Mouse (Mus musculus) forebrain, embryonic 10.5 days (tissue): ENCODE results near the gene Hnf1b. TPM values are rescaled to one million over a fixed set of nuclear protein-coding genes. Genes with fewer than 3 reads are reported as not detected.

Experiments
- DNase-seq: peaks from one replicate; pipeline ENCODE4 v3.0.0-alpha.2; 2017; ENCODE audit warnings: low spot score; ENCODE audit errors: extremely low spot score
- H3K27ac ChIP-seq: fragments of 300-500 bp; sonication (generic); 2 replicates; pipeline ENCODE4 v1.5.1; 2016; ENCODE audit warnings: mild to moderate bottlenecking
- H3K27me3 ChIP-seq: fragments of 300-500 bp; sonication (generic); 2 replicates; pipeline ENCODE4 v1.6.1; 2016; ENCODE audit warnings: mild to moderate bottlenecking; ENCODE audit not compliant: poor library complexity, severe bottlenecking
- H3K36me3 ChIP-seq: fragments of 300-500 bp; sonication (generic); replicated peaks from 2 replicates; pipeline ENCODE4 v1.6.1; 2016; ENCODE audit warnings: mild to moderate bottlenecking, moderate library complexity
- H3K4me1 ChIP-seq: fragments of 300-500 bp; sonication (generic); 2 replicates; pipeline ENCODE4 v1.6.1; 2016
- H3K4me3 ChIP-seq: fragments of 300-500 bp; sonication (generic); 2 replicates; pipeline ENCODE4 v1.5.1; 2016; ENCODE audit warnings: mild to moderate bottlenecking, moderate library complexity
- H3K9me3 ChIP-seq: fragments of 300-500 bp; sonication (generic); 2 replicates; pipeline ENCODE4 v1.6.1; 2016; ENCODE audit warnings: mild to moderate bottlenecking, moderate library complexity
- WGBS: fragments of 180-500 bp; shearing (Covaris S2); methylation state at CpG from one replicate; pipeline ENCODE4 v1.1.7; 2016; 5-methylcytosine and 5-hydroxymethylcytosine counted together
- polyA plus RNA-seq: library from polyadenylated mRNA; unstranded; fragments of >200 nt; fragmentation: Nextera tagmentation; extraction: Ambion mirVana; gene quantifications from 2 replicates; pipeline ENCODE4 v1.2.1, GENCODE M21; 2016

Hnf1b gene
- polyA plus RNA-seq, 1 experiment from 2014 or later, result not detected

DNA sequence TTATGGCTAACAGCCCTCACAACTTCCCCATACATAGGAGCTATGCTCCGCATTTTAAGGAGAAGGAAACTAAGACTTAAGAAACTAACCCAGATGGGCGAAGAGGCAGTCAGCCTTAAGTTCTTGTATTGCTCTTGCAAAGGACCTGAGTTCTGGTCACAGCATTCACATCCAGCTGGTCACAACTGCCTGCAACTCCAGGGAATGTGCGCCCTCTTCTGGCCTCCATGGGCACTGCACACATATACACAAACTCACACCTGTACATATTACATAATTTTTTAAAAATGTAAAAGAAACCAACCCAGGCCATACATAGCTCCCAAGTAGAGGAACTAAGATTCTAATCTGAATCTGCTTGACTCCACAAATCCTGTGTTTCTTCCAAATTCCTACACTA, 77.2 kb downstream of the Hnf1b start:
- DNase-seq, result no peak
- Histone ChIP-seq H3K36me3 (no peaks in the 10 kb centered on the region), H3K4me1 (peaks cover 4% of the 10 kb centered on the region; the same call in 1 of the 2 replicates), H3K27ac (no peak overlapping the region), H3K9me3 (no peaks in the 10 kb centered on the region), H3K4me3 (no peak overlapping the region), H3K27me3 (no peaks in the 10 kb centered on the region)
- 49% methylated on average over 3 of the region's 3 CpGs for WGBS

DNA sequence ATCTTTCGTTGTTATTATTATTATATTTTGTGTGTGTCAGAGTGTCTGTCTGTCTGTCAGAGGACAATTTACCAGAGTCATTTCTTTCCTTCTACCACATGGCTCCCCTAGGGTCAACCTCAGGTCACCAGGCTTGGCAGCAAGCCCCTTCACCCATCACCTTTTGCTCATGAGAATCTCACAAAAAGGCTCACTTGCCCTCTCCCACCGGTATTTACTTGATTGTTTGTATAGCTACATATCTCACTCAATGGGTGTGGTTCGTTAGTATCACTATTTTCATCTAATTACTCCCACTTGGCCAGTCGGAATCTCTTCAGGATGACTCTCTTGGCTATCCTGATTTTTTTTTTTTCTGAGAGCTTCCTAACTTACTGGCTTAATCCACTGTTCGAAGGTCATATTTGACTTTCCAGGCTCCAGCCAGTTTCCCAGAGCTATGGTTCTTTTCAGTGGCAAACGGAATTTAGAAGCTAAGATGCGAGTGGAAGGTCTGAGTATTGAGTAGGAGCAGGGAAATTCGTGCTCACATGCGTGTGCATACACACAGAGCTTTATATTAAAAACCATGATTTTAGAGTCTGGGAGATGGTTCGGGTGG, 82.7 kb downstream of the Hnf1b start:
- H3K36me3 ChIP-seq, result no peaks in the 10 kb centered on the region
- no peaks in the 10 kb centered on the region for H3K27me3 ChIP-seq
- H3K4me1 ChIP-seq, result no peaks in the 10 kb centered on the region
- no peaks in the 10 kb centered on the region for H3K9me3 ChIP-seq
- no peak overlapping the region for H3K4me3 ChIP-seq
- WGBS, result 82% methylated on average over 10 of the region's 10 CpGs
- H3K27ac ChIP-seq, result no peak overlapping the region
- DNase-seq, result no peak

DNA sequence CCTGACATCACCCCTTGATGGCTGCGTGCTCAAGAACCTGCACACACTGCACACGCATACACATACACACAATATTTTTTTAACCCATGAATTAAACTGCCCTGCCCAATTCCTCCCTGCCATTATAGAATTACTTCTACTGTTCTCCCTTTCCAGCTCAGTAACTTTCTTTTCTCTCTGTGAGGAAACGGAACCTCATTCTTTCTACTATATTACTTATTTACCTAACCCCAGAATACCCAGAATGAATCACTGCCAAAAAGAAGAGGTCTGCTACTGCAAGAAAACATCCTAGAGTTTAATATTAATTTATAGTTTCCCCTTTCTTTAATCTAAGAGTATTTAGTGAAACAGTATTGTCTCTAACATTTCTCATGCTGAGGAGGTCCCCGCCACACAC, 83.5 kb downstream of the Hnf1b start:
- Histone ChIP-seq H3K27me3 (no peaks in the 10 kb centered on the region), H3K27ac (no peak overlapping the region), H3K9me3 (no peaks in the 10 kb centered on the region), H3K4me1 (no peaks in the 10 kb centered on the region), H3K4me3 (no peak overlapping the region), H3K36me3 (no peaks in the 10 kb centered on the region)
- no peak for DNase-seq
- WGBS, result 92% methylated on average over 4 of the region's 4 CpGs

DNA sequence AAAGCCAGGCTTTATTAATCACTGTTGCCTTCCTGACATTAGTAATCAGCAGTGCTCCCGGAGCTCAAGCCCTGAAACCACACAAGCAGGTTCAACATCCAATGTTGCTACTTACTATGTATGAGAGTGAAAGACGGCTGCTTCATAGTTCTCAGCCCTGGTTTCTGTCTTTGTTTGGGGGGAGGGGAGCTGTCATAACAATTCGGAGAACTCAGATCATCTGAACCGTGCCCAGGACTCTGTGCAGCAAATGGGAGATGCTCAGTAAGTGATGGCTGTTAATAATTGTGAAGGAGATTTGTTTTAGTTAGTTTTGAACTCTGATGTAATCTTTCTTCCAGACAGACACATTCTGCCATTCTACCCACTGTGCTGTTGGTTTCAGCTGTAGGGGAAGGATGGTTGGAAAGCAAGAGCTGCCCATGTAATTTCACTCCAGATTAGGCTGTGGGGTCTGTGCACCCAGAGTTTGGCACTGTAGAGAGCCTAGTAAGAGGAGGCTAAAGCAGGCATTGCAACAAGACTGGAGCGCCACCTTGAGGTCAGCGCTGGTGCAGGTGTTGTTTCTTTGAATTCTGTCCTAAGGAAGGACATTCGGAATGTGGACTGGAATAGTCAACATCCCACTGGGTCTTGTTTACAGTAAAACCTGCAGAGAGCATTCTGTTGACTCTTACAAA, 86.3 kb downstream of the Hnf1b start:
- H3K36me3 ChIP-seq, result no peaks in the 10 kb centered on the region
- 29% methylated on average over 7 of the region's 7 CpGs for WGBS
- no peaks in the 10 kb centered on the region for H3K9me3 ChIP-seq
- no peaks in the 10 kb centered on the region for H3K27me3 ChIP-seq
- peak; percentile 72 for DNase-seq
- H3K4me1 ChIP-seq, result no peaks in the 10 kb centered on the region
- H3K4me3 ChIP-seq, result no peak overlapping the region
- no peak overlapping the region for H3K27ac ChIP-seq

DNA sequence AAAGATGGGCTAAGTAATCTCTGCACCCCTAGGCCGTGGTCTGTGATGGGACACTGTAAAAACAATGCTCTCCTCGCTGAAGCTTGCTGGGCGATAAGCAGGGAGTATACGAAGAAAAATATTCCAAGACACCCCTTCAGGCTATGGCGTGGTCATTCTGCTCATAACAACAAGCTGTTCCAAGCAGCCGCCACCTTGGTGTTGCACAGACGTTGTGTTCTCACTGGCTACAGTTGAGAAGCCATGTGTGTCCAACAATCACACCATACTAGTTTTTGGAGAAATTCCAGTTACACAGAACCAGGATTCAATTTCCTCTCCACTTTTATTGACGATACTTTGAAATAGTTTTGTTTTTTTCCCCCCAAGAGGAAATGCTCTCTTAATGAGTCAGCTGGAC, 88.7 kb downstream of the Hnf1b start:
- 80% methylated on average over 8 of the region's 8 CpGs for WGBS
- no peak for DNase-seq
- Histone ChIP-seq H3K27me3 (no peaks in the 10 kb centered on the region), H3K9me3 (no peaks in the 10 kb centered on the region), H3K4me1 (peaks cover 16% of the 10 kb centered on the region), H3K4me3 (no peak overlapping the region), H3K36me3 (peaks cover 4% of the 10 kb centered on the region), H3K27ac (no peak overlapping the region)

DNA sequence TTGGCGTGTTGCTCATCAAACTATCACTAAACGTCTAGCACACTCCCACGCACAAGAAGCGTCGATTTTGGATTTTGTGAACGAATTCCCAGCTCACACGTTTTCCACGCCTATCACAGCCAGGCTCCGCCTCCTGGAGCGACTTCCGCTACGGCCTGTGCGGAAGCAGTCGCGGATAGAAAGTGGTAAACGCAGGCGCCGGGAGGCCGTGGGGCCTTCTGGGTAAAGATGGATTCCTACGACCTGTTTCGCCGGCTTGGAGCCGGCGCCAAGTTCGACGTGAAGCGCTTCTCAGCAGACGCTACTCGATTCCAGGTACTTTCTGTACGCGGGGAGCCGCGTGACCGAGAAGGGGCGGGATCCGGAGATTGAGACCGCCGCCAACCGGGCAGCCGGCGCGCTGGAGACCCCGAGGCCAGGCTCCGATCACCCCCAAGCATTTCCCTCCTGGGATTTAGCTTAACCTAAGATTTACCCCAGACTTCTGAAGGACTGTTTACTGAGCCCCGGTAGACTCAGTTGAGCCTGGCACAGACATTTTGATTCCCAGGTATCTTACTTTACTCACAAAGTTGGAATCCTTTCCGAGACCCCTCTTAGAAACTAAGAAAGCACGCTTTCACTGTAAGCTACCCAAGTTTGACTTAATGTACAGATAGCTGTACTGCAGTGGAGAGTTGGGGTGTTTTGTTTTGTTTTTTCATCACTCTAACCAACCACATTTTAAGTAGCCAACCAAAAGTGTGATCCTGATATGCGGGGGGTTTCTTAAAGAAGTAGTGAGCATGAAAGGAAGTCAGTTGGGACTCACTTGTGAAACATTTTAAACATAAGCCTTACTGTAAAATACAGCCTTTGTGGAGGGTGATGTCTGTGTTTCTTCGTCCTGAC, 92.3 kb downstream of the Hnf1b start, which contains the start of gene Ddx52:
Ddx52 (plus strand) TSS at position 113 of the 891 bp plus-strand sequence.
- Histone ChIP-seq H3K4me1 (peaks cover 16% of the 10 kb centered on the region), H3K27ac (peak within 1 kb of the TSS; percentile 87), H3K36me3 (peaks cover 40% of the 10 kb centered on the region), H3K27me3 (no peaks in the 10 kb centered on the region), H3K4me3 (peak within 1 kb of the TSS; percentile 67), H3K9me3 (no peaks in the 10 kb centered on the region)
- peak; percentile 86 for DNase-seq
- 2% methylated on average over 49 of the region's 49 CpGs for WGBS

Other genes with a start within 250 kb of the Hnf1b start
- gene Rpl9-ps1, start 204.4 kb upstream of the Hnf1b start, polyA plus RNA-seq, result not detected in 2 replicates
- gene Ccl3, start 200.7 kb upstream of the Hnf1b start, polyA plus RNA-seq, result 0.36 and 0.83 TPM in 2 replicates
- 0.42 and 0.46 TPM in 2 replicates for gene Ccl4, start 187.5 kb upstream of the Hnf1b start, polyA plus RNA-seq
- gene Wfdc17, start 146.1 kb upstream of the Hnf1b start, polyA plus RNA-seq, result 0.32 TPM in 1 of 2 replicates, not detected in the other
- gene Wfdc18, start 141.0 kb upstream of the Hnf1b start, polyA plus RNA-seq, result not detected in 2 replicates
- gene Wfdc21, start 103.1 kb upstream of the Hnf1b start, polyA plus RNA-seq, result not detected in 2 replicates
- 27.9 and 28.4 TPM in 2 replicates for gene Heatr6, start 96.4 kb upstream of the Hnf1b start, polyA plus RNA-seq
- 47.4 and 50.3 TPM in 2 replicates for gene Ddx52, start 92.0 kb downstream of the Hnf1b start, polyA plus RNA-seq
- 10.1 and 11.9 TPM in 2 replicates for gene Synrg, start 114.4 kb downstream of the Hnf1b start, polyA plus RNA-seq
- 12.0 and 12.5 TPM in 2 replicates for gene Dusp14, start 219.2 kb downstream of the Hnf1b start, polyA plus RNA-seq